Mouse (Mus musculus) cortical plate, adult 2 months (tissue): Measurements from ENCODE around the gene Cops8.

Source experiments
- CTCF ChIP-seq: fragments of 200-500 bp; IDR thresholded peaks from 2 replicates; pipeline ENCODE4 v1.5.1; 2011; ENCODE audit warnings: mild to moderate bottlenecking, control low read depth, low read length; ENCODE audit not compliant: insufficient read depth; ENCODE audit errors: extremely low read depth
- POLR2A ChIP-seq: fragments of 200-500 bp; IDR thresholded peaks from 2 replicates; pipeline ENCODE4 v1.6.1; 2011; ENCODE audit warnings: mild to moderate bottlenecking, low read length, control low read depth; ENCODE audit not compliant: insufficient read depth; ENCODE audit errors: extremely low read depth

- no peak for TF ChIP-seq CTCF
- no peak for TF ChIP-seq POLR2A
Measured at GRCm38 (mm10) chr1:90557140-90557539, 45.6 kb upstream of the Cops8 start.
